Mouse (Mus musculus) layer of hippocampus, adult 18-20 months (tissue): Measurements from ENCODE around the gene Ubap2l. TPM values are rescaled to one million over a fixed set of nuclear protein-coding genes. Genes with fewer than 3 reads are reported as not detected.

Source experiments
- DNase-seq, 2 experiments: peaks; one replicate each; pipeline ENCODE4 v3.0.0; 2022; ENCODE audit warnings: low spot score in 2 of 2
- total RNA-seq, 2 experiments: library from RNA; stranded (reverse); gene quantifications; 2 replicates each; pipeline ENCODE4 v1.2.3; 2021

Ubap2l gene
- total RNA-seq, 2 experiments from 2014 or later, result 166 to 176 TPM

DNA sequence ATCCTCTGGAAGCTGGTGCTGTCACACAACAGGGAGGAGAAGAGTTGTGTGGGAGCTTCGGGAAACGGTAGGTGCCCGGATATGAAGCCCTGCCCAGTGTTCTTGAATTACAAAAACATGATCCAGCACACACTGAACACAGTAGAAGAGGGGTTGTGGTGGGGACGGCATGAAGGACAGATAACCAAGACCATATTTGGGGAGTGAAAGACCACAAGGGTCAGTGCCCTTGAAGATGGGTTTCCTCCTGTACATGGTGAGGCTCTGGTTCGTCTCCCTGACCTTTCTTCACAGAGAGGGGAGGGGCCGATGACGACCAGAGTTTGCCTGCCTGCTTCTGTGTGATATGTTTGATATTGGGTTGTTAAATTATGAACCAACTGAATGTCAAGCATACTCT is 17.3 kb upstream of the Ubap2l start:
- DNase-seq, result no peak

- DNase-seq, result no peak
These were observed 15.4 kb upstream of the Ubap2l start for GRCm38 (mm10) chr3:90067851-90068250.

GRCm38 (mm10) chr3:90065553-90065952 is 13.1 kb upstream of the Ubap2l start:
- peak in 1 of 2 experiments; percentile 68 for DNase-seq

GRCm38 (mm10) chr3:90064383-90064782 is 12.0 kb upstream of the Ubap2l start:
- no peak for DNase-seq

DNA sequence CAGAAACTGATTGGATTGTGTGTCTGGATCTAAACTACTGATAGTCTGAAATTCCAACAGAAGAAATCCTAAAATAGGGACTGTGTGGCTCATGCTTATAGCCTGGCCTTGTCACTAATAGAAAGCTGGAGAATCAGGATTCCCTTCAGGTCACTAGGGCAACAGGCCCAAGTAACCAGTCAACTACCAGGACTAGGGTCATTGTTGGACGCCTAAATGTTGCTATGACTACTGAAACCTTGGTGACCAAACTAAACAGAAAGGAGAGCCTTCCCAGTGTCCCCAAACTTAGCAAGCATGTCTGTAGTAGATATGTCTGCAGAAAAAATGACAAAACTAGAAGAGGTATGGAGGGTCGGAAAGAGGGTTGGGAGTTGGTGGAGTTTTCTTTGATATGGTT is 10.1 kb upstream of the Ubap2l start:
- DNase-seq, result no peak

- DNase-seq, result no peak
These were observed 9.1 kb upstream of the Ubap2l start for GRCm38 (mm10) chr3:90061549-90061948.

- DNase-seq, result peak; percentile 15 to 55
These were observed 732 bp downstream of the Ubap2l start, which contains the start of gene 4933434E20Rik for GRCm38 (mm10) chr3:90051441-90052350. Gene 4933434E20Rik, plus strand, starts transcription at chr3:90051636.

DNA sequence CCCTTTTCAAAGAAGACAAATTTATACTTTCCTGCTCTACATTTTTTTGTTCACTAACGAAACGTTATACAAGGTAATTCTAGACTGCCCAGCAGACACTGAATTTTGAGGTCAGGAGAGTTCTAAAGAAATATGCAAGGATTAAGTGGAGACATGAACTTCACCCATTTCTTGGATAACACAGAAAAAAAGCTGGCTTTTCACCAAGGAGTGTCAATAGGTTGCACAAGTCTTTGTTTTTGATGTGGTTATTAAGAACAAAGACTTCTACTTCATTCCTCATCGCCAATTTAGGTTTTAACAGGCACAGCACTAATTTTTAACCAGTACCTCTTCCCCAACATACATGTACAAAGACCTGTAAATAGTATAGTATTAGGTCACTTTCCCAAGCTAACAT is 2.7 kb downstream of the Ubap2l start:
- DNase-seq, result no peak

DNA sequence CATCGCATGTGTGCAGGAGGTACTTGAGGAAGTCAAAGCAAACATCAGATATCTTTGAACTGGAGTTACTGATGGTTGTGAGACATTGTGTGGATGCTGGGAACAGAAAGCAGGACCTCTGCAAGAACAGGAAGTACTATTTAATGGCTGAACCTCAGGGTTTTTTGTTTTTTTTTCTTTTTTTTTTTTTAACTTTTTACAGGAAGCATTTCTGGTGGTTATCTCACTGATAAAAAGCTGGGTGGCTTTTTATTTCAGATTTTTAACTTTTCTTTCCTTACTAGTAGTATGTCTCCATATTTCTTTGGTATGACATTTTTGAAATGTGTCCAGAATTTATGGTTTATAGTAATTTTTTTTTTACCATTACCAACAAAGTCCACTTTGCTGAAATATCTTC is 16.2 kb downstream of the Ubap2l start:
- DNase-seq, result no peak

GRCm38 (mm10) chr3:90034653-90035052 is 17.8 kb downstream of the Ubap2l start:
- no peak for DNase-seq

GRCm38 (mm10) chr3:90016626-90017025 is 35.8 kb downstream of the Ubap2l start:
- DNase-seq, result no peak

GRCm38 (mm10) chr3:90010291-90010690 is 42.1 kb downstream of the Ubap2l start:
- no peak for DNase-seq

DNA sequence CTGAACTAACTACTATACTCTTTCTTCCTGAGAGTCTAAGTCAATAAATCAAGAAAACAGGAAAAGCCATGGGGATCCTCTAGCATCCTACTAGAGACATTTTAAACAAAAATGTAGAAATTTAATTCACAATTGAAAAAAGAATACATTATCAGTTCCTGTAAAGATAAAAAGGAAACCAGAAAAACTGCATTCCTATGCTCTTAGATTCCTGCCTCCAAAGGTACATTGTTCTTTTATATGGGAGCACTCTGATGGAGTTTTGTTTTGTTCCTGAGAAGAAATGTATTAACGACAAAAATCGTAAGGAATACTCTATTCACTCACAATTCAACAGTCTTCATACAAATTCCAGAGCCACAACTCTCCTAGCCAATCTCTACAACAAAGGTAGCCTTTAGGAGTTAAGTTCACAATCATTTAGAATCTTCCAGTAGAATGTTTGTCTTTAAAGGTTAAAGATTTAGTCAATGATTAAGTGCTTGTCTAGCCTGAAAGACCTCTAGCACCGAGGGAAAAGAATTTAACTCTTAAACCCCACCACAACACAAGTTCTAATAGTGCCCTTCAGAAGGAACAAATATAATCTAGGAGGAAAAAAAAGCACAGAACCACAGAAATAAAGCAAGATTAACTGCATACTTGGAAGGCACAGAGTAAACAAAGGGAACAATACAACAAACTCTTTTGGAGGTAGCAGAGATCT is 48.2 kb downstream of the Ubap2l start:
- DNase-seq, result no peak

- no peak for DNase-seq
These were observed 52.6 kb downstream of the Ubap2l start for GRCm38 (mm10) chr3:89999830-90000229.

DNA sequence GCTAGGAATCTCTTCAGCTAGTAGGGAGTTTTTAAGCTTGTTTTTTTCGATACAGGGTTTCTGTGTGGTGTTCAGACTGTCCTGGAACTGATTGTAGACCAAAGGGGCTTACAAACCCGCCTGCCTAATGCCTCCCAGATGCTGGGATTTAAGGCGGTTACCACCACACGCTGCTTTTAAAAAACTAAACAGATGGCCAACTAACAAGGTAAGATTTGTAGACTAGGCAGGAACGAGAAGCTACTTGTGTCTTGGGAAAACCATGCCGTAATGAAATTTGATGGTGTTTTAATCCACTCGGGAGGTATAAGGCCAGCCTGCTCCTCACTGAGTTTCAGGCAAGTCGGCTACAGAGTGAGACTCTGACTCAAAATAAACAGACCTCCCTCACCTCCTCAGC is 53.3 kb downstream of the Ubap2l start:
- DNase-seq, result no peak

- DNase-seq, result peak; percentile 88 to 97
These were observed 53.8 kb downstream of the Ubap2l start, which contains the start of gene Hax1 for GRCm38 (mm10) chr3:89998612-89999054. Gene Hax1, minus strand, starts transcription at chr3:89998780.

- DNase-seq, result peak in 1 of 2 experiments; percentile 34
These were observed 54.5 kb downstream of the Ubap2l start for GRCm38 (mm10) chr3:89997791-89998495.

DNA sequence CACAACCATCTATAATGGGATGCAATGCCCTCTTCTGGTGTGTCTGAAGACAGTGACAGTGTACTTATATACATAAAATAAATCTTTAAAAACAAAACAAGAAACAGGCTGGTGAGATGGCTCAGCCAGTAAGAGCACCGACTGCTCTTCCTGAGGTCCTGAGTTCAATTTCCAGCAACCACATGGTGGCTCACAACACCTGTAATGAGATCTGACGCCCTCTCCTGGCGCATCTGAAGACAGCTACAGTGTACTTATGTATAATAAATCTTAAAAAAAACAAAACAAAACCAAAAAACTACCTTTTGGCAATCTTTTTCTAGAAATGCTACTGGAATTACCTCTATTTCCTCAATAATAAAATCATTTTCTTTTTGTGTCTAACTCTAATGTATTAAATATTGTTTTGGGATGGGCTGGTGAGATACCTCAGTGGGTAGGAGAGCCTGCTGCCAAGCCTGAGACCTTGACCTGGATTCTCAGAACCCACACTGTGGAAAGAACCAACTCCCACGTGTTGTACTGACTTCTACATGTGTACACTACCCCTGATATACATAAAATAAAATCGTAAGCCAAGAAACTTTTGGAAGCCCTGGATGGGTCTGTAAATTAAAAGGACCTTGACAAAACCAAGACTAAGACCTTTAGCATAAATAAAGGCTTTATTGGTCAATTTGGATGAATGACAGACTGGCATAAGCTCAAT is 57.5 kb downstream of the Ubap2l start:
- no peak for DNase-seq

- no peak for DNase-seq
These were observed 64.6 kb downstream of the Ubap2l start for GRCm38 (mm10) chr3:89987822-89988221.

DNA sequence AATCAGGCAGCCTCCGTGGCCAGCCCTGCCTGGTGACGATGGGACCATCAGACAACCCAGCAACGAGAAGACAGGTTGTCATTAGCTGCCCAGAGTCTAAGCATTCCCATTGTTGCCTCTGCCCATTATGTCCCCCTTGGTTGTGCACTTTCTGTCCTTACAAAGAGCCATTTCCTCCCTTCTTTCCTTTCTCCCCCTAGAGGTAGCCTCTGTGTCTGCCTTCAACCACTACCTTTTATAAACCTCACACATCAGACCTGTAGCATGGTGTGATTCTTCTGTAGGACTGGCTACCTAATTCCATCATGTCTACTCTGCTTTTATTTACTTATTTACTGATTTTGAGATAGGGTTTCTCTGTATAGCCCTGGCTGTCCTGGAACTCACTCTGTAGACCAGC is 65.2 kb downstream of the Ubap2l start:
- no peak for DNase-seq

DNA sequence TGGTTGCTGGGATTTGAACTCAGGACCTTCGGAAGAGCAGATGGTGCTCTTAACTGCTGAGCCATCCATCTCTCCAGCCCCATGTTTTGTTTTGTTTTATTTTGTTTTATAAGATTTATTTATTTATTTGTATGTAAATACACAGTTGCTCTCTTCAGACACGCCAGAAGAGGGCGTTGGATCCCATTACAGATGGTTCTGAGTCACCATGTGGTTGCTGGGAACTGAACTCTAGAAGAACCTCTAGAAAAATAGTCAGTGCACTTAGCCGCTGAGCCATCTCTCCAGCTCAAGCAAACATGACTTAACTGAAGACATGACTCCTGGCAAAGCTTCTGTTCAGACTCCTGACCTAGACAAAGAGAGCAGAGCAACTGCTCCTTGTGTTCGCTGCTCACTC is 70.0 kb downstream of the Ubap2l start:
- no peak for DNase-seq
